Mouse (Mus musculus): ENCODE data around the gene Mrpl49. TPM values are rescaled to one million over a fixed set of nuclear protein-coding genes. Genes with fewer than 3 reads are reported as not detected.

Gene Mrpl49
- polyA plus RNA-seq, 1 experiment from 2014 or later: 66.2 TPM

- H3K4me1 ChIP-seq (replicated peaks; ENCODE audit: insufficient read depth, low read length): peaks cover 7% of the 10 kb centered on the region; the same call in 1 of the 2 replicates
- no peak overlapping the region for H3K4me3 ChIP-seq (replicated peaks; ENCODE audit: low read depth, low read length)
- DNase-seq (ENCODE audit: low spot score) (no peak), ATAC-seq (replicated peaks; ENCODE audit: low FRiP score, low read depth) (no peak)
- H3K36me3 ChIP-seq (ENCODE audit: insufficient read depth, low read length): 0 out of 2 replicates have a peak, but pooled peaks cover 6% of the 10 kb centered on the region
- WGBS: 79% methylated on average over 8 of the region's 8 CpGs
- H3K9me3 ChIP-seq (replicated peaks; ENCODE audit: low read length): no peaks in the 10 kb centered on the region
- no peak overlapping the region for H3K27ac ChIP-seq
- TF ChIP-seq CTCF (IDR thresholded peaks at IDR 0.05; ENCODE audit: low read depth): no peak
- H3K9ac ChIP-seq (ENCODE audit: low read depth, low read length): no peak overlapping the region
- no peaks in the 10 kb centered on the region for H3K27me3 ChIP-seq (ENCODE audit: insufficient read depth, low read length)
- no peak overlapping the region for H3K4me2 ChIP-seq (ENCODE audit: low read length)
Observed at GRCm38 (mm10) chr19:6009137-6009536, 48.4 kb downstream of the Mrpl49 start.

DNA sequence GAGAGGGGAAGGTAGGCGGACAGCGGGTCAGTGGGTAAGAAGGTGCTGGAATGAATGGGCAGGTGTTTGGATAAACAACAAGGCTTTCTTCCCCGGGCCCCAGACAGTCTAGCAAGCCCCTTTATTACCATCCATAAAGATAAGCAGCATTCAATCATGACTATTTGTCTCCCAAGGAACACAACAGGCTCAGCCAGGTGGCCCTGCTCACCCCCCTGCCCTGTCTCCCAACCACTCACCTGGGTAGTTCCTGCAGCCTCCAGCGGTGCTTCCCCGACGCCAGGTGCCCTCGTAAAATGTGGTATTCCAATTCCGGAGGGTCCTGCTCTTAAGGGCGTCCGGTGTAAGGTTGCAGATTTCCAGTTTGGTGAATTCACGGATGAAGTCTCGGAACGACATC is 50.6 kb downstream of the Mrpl49 start:
- Histone ChIP-seq H3K27me3 (ENCODE audit: insufficient read depth, low read length) (no peaks in the 10 kb centered on the region), H3K4me3 (replicated peaks; ENCODE audit: low read depth, low read length) (no peak overlapping the region), H3K4me2 (ENCODE audit: low read length) (no peak overlapping the region), H3K4me1 (replicated peaks; ENCODE audit: insufficient read depth, low read length) (no peaks in the 10 kb centered on the region), H3K27ac (no peak overlapping the region), H3K9ac (ENCODE audit: low read depth, low read length) (no peak overlapping the region), H3K36me3 (ENCODE audit: insufficient read depth, low read length) (0 out of 2 replicates have a peak, but pooled peaks cover 6% of the 10 kb centered on the region), H3K9me3 (replicated peaks; ENCODE audit: low read length) (no peaks in the 10 kb centered on the region)
- no peak for TF ChIP-seq CTCF (IDR thresholded peaks at IDR 0.05; ENCODE audit: low read depth)
- ATAC-seq (replicated peaks; ENCODE audit: low FRiP score, low read depth): no peak; the same call in 1 of the 2 replicates
- 36% methylated on average over 13 of the region's 13 CpGs for WGBS
- DNase-seq (ENCODE audit: low spot score): no peak

GRCm38 (mm10) chr19:6005541-6005940 is 52.0 kb downstream of the Mrpl49 start:
- DNase-seq (ENCODE audit: low spot score) (no peak), ATAC-seq (replicated peaks; ENCODE audit: low FRiP score, low read depth) (no peak)
- H3K4me2 ChIP-seq (ENCODE audit: low read length): no peak overlapping the region
- no peak overlapping the region for H3K4me3 ChIP-seq (replicated peaks; ENCODE audit: low read depth, low read length)
- no peak for TF ChIP-seq CTCF (IDR thresholded peaks at IDR 0.05; ENCODE audit: low read depth)
- no peaks in the 10 kb centered on the region for H3K9me3 ChIP-seq (replicated peaks; ENCODE audit: low read length)
- 0 out of 2 replicates have a peak, but pooled peaks cover 6% of the 10 kb centered on the region for H3K36me3 ChIP-seq (ENCODE audit: insufficient read depth, low read length)
- H3K27ac ChIP-seq: no peak overlapping the region
- no peak overlapping the region for H3K9ac ChIP-seq (ENCODE audit: low read depth, low read length)
- no peaks in the 10 kb centered on the region for H3K27me3 ChIP-seq (ENCODE audit: insufficient read depth, low read length)
- H3K4me1 ChIP-seq (replicated peaks; ENCODE audit: insufficient read depth, low read length): no peaks in the 10 kb centered on the region
- WGBS: 58% methylated on average over 11 of the region's 11 CpGs

Small RNA genes within 50 kb of the gene (microRNA-seq; reads per million reads assigned to microRNA genes)
- 1.2 reads per million for gene Mir6988

Other genes starting within 250 kb of the Mrpl49 start
- 31.6 and 35.9 TPM in 2 replicates for gene Frmd8, start 182.5 kb downstream of the Mrpl49 start, polyA plus RNA-seq (2015; fragmentation: Nextera tagmentation; extraction: Ambion mirVana)
- 19.9 and 24.5 TPM in 2 replicates for gene Slc25a45, start 180.0 kb downstream of the Mrpl49 start, polyA plus RNA-seq (2015; fragmentation: Nextera tagmentation; extraction: Ambion mirVana)
- 2.9 and 3.6 TPM in 2 replicates for gene Tigd3, start 163.6 kb downstream of the Mrpl49 start, polyA plus RNA-seq (2015; fragmentation: Nextera tagmentation; extraction: Ambion mirVana)
- 108 and 109 TPM in 2 replicates for gene Dpf2, start 144.8 kb downstream of the Mrpl49 start, polyA plus RNA-seq (2015; fragmentation: Nextera tagmentation; extraction: Ambion mirVana)
- 13.2 and 14.2 TPM in 2 replicates for gene Cdc42ep2, start 133.0 kb downstream of the Mrpl49 start, polyA plus RNA-seq (2015; fragmentation: Nextera tagmentation; extraction: Ambion mirVana)
- 39.8 and 40.6 TPM in 2 replicates for gene Pola2, start 93.6 kb downstream of the Mrpl49 start, polyA plus RNA-seq (2015; fragmentation: Nextera tagmentation; extraction: Ambion mirVana)
- gene Slc22a20, start 71.6 kb downstream of the Mrpl49 start, polyA plus RNA-seq (2015; fragmentation: Nextera tagmentation; extraction: Ambion mirVana): not detected in 2 replicates
- 12.9 and 13.5 TPM in 2 replicates for gene Capn1, start 41.9 kb downstream of the Mrpl49 start, polyA plus RNA-seq (2015; fragmentation: Nextera tagmentation; extraction: Ambion mirVana)
- gene Syvn1, start 11.2 kb downstream of the Mrpl49 start, polyA plus RNA-seq (2015; fragmentation: Nextera tagmentation; extraction: Ambion mirVana): 25.0 and 26.8 TPM in 2 replicates
- 940 and 1,050 TPM in 2 replicates for gene Fau, start 59 bp upstream of the Mrpl49 start, polyA plus RNA-seq (2015; fragmentation: Nextera tagmentation; extraction: Ambion mirVana)
- gene Znhit2, start 3.4 kb upstream of the Mrpl49 start, polyA plus RNA-seq (2015; fragmentation: Nextera tagmentation; extraction: Ambion mirVana): 42.3 and 47.6 TPM in 2 replicates
- 17.0 and 19.1 TPM in 2 replicates for gene Tm7sf2, start 10.6 kb upstream of the Mrpl49 start, polyA plus RNA-seq (2015; fragmentation: Nextera tagmentation; extraction: Ambion mirVana)
- 57.8 and 61.4 TPM in 2 replicates for gene Vps51, start 19.4 kb upstream of the Mrpl49 start, polyA plus RNA-seq (2015; fragmentation: Nextera tagmentation; extraction: Ambion mirVana)
- not detected in 2 replicates for gene Tmem262, start 22.2 kb upstream of the Mrpl49 start, polyA plus RNA-seq (2015; fragmentation: Nextera tagmentation; extraction: Ambion mirVana)
- 0.70 and 0.84 TPM in 2 replicates for gene Gm28374, start 24.5 kb upstream of the Mrpl49 start, polyA plus RNA-seq (2015; fragmentation: Nextera tagmentation; extraction: Ambion mirVana)
- gene Zfpl1, start 27.2 kb upstream of the Mrpl49 start, polyA plus RNA-seq (2015; fragmentation: Nextera tagmentation; extraction: Ambion mirVana): 71.7 and 74.3 TPM in 2 replicates
- 16.1 and 19.4 TPM in 2 replicates for gene Cdca5, start 27.2 kb upstream of the Mrpl49 start, polyA plus RNA-seq (2015; fragmentation: Nextera tagmentation; extraction: Ambion mirVana)
- 0.17 TPM in 1 of 2 replicates, not detected in the other for gene AC131692.1, start 36.6 kb upstream of the Mrpl49 start, polyA plus RNA-seq (2015; fragmentation: Nextera tagmentation; extraction: Ambion mirVana)
- gene Naaladl1, start 48.0 kb upstream of the Mrpl49 start, polyA plus RNA-seq (2015; fragmentation: Nextera tagmentation; extraction: Ambion mirVana): 0.17 TPM in 2 replicates
- gene Sac3d1, start 60.9 kb upstream of the Mrpl49 start, polyA plus RNA-seq (2015; fragmentation: Nextera tagmentation; extraction: Ambion mirVana): 32.0 and 35.9 TPM in 2 replicates
- 26.5 and 30.0 TPM in 2 replicates for gene Snx15, start 70.5 kb upstream of the Mrpl49 start, polyA plus RNA-seq (2015; fragmentation: Nextera tagmentation; extraction: Ambion mirVana)
- gene Batf2, start 83.2 kb upstream of the Mrpl49 start, polyA plus RNA-seq (2015; fragmentation: Nextera tagmentation; extraction: Ambion mirVana): 0.38 and 0.49 TPM in 2 replicates
- 96.1 and 103 TPM in 2 replicates for gene Arl2, start 83.8 kb upstream of the Mrpl49 start, polyA plus RNA-seq (2015; fragmentation: Nextera tagmentation; extraction: Ambion mirVana)
- not detected in 2 replicates for gene Majin, start 126.6 kb upstream of the Mrpl49 start, polyA plus RNA-seq (2015; fragmentation: Nextera tagmentation; extraction: Ambion mirVana)
- 1.6 and 2.1 TPM in 2 replicates for gene Gpha2, start 168.6 kb upstream of the Mrpl49 start, polyA plus RNA-seq (2015; fragmentation: Nextera tagmentation; extraction: Ambion mirVana)
- 19.9 and 20.4 TPM in 2 replicates for gene Ppp2r5b, start 178.1 kb upstream of the Mrpl49 start, polyA plus RNA-seq (2015; fragmentation: Nextera tagmentation; extraction: Ambion mirVana)
- 7.0 and 7.8 TPM in 2 replicates for gene Atg2a, start 183.9 kb upstream of the Mrpl49 start, polyA plus RNA-seq (2015; fragmentation: Nextera tagmentation; extraction: Ambion mirVana)
- 64.2 and 73.4 TPM in 2 replicates for gene Ehd1, start 218.9 kb upstream of the Mrpl49 start, polyA plus RNA-seq (2015; fragmentation: Nextera tagmentation; extraction: Ambion mirVana)
- gene Cdc42bpg, start 248.7 kb upstream of the Mrpl49 start, polyA plus RNA-seq (2015; fragmentation: Nextera tagmentation; extraction: Ambion mirVana): 1.0 TPM in 2 replicates

Measured in kidney, postnatal 0 days (tissue).